Mouse (Mus musculus) embryonic facial prominence, embryonic 14.5 days (tissue): ENCODE measurements around the gene Bcl2l10. TPM values are rescaled to one million over a fixed set of nuclear protein-coding genes. Genes with fewer than 3 reads are reported as not detected.
A peak's percentile ranks its signal among the peaks of the same experiment; 100 is the strongest.

ENCODE experiments used
- ATAC-seq: fragments of 200-750 bp; cut with Nextera tagmentation; 2 replicates; pipeline ENCODE4 v1.8.0; 2017; ENCODE audit warnings: low read depth, moderate number of reproducible peaks, moderate TSS enrichment
- DNase-seq: peaks from one replicate; pipeline ENCODE4 v3.0.0-alpha.2; 2015; ENCODE audit warnings: low spot score
- H3K27ac ChIP-seq: fragments of 300-500 bp; sonication (generic); replicated peaks from 2 replicates; pipeline ENCODE4 v1.5.1; 2014; ENCODE audit warnings: low read depth, mild to moderate bottlenecking, low read length, moderate library complexity
- H3K27me3 ChIP-seq: fragments of 300-500 bp; sonication (generic); replicated peaks from 2 replicates; pipeline ENCODE4 v1.6.1; 2014; ENCODE audit warnings: low read length; ENCODE audit not compliant: control insufficient read depth, insufficient read depth
- H3K36me3 ChIP-seq: fragments of 300-500 bp; sonication (generic); 2 replicates; pipeline ENCODE4 v1.6.1; 2014; ENCODE audit warnings: low read length, mixed read lengths; ENCODE audit not compliant: control insufficient read depth, insufficient read depth
- H3K4me1 ChIP-seq: fragments of 300-500 bp; sonication (generic); 2 replicates; pipeline ENCODE4 v1.6.1; 2014; ENCODE audit warnings: antibody characterized with exemption, low read length; ENCODE audit not compliant: control insufficient read depth, insufficient read depth
- H3K4me2 ChIP-seq: fragments of 300-500 bp; sonication (generic); 2 replicates; pipeline ENCODE4 v1.6.1; 2014; ENCODE audit warnings: low read depth, mild to moderate bottlenecking, low read length, moderate library complexity, mixed read lengths
- H3K4me3 ChIP-seq: fragments of 300-500 bp; sonication (generic); 2 replicates; pipeline ENCODE4 v1.5.1; 2014; ENCODE audit warnings: low read depth, mild to moderate bottlenecking, low read length
- H3K9ac ChIP-seq: fragments of 300-500 bp; sonication (generic); 2 replicates; pipeline ENCODE4 v1.6.1; 2014; ENCODE audit warnings: low read depth, mild to moderate bottlenecking, low read length, moderate library complexity, mixed read lengths
- H3K9me3 ChIP-seq: fragments of 300-500 bp; sonication (generic); 2 replicates; pipeline ENCODE4 v1.6.1; 2016; ENCODE audit warnings: low read length; ENCODE audit not compliant: control insufficient read depth
- WGBS: fragments of 180-500 bp; shearing (Covaris S2); extraction: QIAGEN DNeasy Blood & Tissue Kit; methylation state at CpG from one replicate; pipeline ENCODE4 v1.1.7; 2014; 5-methylcytosine and 5-hydroxymethylcytosine counted together
- polyA plus RNA-seq: library from polyadenylated mRNA; unstranded; fragments of >200 nt; fragmentation: Nextera tagmentation; extraction: Ambion mirVana; gene quantifications from 2 replicates; pipeline ENCODE4 v1.2.1, GENCODE M21; 2014

Gene Bcl2l10
- polyA plus RNA-seq, 1 experiment from 2014 or later: not detected

DNA sequence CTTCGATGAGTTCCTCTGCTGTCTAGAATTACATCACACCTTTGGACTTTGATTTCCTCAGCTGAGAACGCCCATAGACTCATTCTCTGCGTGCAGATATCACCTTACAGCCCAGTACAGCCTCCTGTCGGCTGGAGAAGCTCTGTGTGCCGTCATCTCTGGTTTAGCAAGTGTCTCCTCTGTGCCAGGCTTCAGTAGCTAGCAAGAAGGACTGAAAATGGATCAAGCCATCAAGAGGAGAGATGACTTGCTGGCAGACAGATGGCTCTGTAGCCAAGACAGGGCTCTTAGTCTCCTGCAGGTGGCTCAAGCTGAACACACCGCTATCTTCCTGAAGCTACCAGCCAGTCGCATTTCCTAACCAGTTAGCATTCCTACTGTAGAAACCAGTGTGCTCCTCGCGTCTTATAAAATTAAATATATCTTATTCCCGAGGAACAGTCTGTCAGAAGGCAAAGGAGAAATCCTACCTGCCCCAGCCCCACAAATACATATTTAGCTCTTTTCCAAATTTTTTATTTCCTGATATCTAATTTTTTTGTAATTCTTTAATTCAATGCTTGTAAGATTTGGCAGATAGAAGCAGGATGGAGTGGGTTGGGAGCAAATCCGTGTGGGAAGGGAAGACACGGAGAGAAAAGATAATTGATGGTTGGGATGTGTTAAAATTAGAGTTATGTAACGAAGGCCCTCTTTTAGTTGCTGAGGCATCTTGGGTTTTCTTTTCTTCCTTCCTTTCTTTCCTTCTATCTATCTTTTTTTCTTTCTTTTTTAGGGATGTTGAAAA is 25.3 kb upstream of the Bcl2l10 start:
- Histone ChIP-seq H3K9ac (no peak overlapping the region), H3K36me3 (peaks cover 4% of the 10 kb centered on the region; the same call in 1 of the 2 replicates), H3K4me1 (no peaks in the 10 kb centered on the region), H3K27me3 (no peaks in the 10 kb centered on the region), H3K27ac (no peak overlapping the region), H3K4me2 (no peak overlapping the region), H3K9me3 (no peaks in the 10 kb centered on the region), H3K4me3 (no peak overlapping the region)
- WGBS: 72% methylated on average over 13 of the region's 13 CpGs
- DNase-seq (peak; percentile 8), ATAC-seq (no peak)

DNA sequence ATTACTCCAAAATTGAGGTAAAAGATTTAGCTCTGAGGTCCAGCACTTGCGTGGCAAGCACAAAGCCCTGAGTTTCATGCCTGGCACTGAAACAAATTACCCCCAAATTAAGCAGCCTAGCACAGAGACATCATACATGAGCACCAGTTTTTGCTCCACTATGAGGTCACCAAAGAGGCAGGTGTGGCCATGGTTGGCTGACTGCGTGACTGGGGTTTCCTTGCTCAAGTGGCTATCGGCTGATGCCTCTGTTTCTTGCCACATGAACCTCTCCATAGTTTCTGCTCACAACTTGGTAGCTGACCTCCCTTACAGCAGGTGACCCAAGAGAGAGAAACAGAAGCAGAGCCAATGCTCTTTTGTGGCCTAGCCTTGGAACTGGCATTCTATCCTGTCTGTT is 19.5 kb upstream of the Bcl2l10 start:
- no peaks in the 10 kb centered on the region for H3K27me3 ChIP-seq
- DNase-seq (no peak), ATAC-seq (no peak)
- H3K27ac ChIP-seq: no peak overlapping the region
- H3K4me2 ChIP-seq: no peak overlapping the region
- no peaks in the 10 kb centered on the region for H3K9me3 ChIP-seq
- no peaks in the 10 kb centered on the region for H3K4me1 ChIP-seq
- peaks cover 24% of the 10 kb centered on the region for H3K36me3 ChIP-seq
- H3K4me3 ChIP-seq: no peak overlapping the region
- H3K9ac ChIP-seq: no peak overlapping the region
- WGBS: 94% methylated on average over 3 of the region's 3 CpGs

DNA sequence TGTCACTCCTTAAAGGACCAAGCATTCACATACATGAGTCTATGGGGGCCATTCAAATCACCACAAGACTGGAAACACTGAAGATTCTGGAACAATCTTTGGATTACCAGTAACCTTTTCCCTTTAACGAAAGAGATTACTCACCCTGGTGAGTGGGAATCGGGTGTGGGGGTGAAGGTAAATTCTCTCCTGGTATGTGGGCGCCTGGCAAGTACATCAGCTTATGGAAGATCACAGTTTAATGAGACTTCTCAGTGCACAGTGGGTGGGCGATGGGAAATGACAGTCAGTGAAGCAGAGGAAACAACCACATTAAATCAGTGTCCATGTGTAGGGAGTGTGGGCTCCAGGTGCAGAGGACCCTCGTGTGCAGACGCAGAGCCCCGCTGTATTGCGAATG is 16.7 kb upstream of the Bcl2l10 start:
- Histone ChIP-seq H3K36me3 (peaks cover 34% of the 10 kb centered on the region), H3K27me3 (no peaks in the 10 kb centered on the region), H3K4me2 (no peak overlapping the region), H3K4me1 (no peaks in the 10 kb centered on the region), H3K4me3 (no peak overlapping the region), H3K9me3 (no peaks in the 10 kb centered on the region), H3K9ac (no peak overlapping the region), H3K27ac (no peak overlapping the region)
- ATAC-seq (no peak), DNase-seq (no peak)
- 88% methylated on average over 8 of the region's 8 CpGs for WGBS

DNA sequence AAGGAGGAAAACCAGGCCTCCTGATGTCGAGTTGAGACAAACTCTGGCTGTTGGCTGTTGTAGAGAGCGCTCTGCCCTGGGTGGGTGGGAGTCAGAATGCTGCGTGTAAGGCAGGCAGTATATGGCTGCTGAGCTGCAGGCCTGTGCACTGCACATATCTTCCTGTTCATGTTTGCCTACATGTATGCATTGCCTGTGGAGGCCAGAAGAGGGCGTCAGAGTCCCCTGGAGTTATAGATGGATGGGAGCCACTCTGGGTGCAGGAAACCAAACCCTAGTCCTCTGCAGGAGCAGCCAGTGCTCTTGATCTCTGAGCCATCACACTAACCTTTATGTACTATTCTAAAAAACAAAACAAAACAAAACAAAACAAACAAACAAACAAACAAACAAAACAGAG is 13.1 kb upstream of the Bcl2l10 start:
- DNase-seq (no peak), ATAC-seq (no peak)
- H3K9me3 ChIP-seq: no peaks in the 10 kb centered on the region
- WGBS: 83% methylated on average over 4 of the region's 4 CpGs
- H3K27ac ChIP-seq: no peak overlapping the region
- no peak overlapping the region for H3K9ac ChIP-seq
- H3K4me2 ChIP-seq: no peak overlapping the region
- no peaks in the 10 kb centered on the region for H3K27me3 ChIP-seq
- no peaks in the 10 kb centered on the region for H3K4me1 ChIP-seq
- H3K36me3 ChIP-seq: peaks cover 60% of the 10 kb centered on the region
- no peak overlapping the region for H3K4me3 ChIP-seq

DNA sequence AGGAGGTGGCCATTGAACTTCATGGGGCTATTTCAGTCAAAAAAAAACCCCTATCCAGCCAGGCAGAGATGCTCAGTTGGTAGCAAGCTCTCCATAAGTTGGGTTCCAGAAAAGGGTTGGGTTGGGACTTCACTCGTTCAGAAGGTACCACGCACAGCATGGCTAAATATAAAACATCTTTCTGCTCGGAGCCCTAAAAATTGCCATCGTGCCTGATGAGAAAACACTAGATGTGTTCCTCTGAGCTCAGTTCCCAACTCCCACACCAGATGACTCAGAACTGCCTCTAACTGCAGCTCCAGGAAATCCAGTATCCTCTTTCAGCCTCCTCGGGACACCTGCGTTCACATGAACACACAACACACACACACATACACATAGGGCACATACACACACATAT is 9.5 kb upstream of the Bcl2l10 start:
- Histone ChIP-seq H3K4me1 (no peaks in the 10 kb centered on the region), H3K27me3 (no peaks in the 10 kb centered on the region), H3K9me3 (no peaks in the 10 kb centered on the region), H3K4me2 (no peak overlapping the region), H3K9ac (no peak overlapping the region), H3K27ac (no peak overlapping the region), H3K4me3 (no peak overlapping the region), H3K36me3 (peaks cover 61% of the 10 kb centered on the region)
- 89% methylated on average over 6 of the region's 6 CpGs for WGBS
- no peak for DNase-seq
- no peak for ATAC-seq

DNA sequence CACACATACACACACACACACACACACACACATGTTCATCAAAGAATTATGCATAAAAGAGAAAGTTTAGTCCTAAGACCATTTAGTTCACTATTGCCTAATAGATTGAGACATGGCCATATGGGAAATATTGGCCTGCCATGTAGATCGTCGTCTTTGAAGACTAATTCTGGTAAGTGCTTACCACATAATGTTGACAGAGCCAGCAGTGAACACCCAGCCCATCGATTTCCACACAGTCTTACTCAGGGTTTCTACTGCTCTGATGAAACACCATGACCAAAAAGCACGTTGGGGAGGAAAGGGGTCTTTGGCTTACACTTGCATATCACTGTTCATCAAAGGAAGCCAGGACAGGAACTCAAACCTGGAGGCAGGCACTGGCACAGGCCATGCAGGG is 5.1 kb upstream of the Bcl2l10 start:
- H3K36me3 ChIP-seq: peaks cover 51% of the 10 kb centered on the region
- H3K27me3 ChIP-seq: no peaks in the 10 kb centered on the region
- H3K4me3 ChIP-seq: no peak overlapping the region
- no peak overlapping the region for H3K4me2 ChIP-seq
- H3K27ac ChIP-seq: no peak overlapping the region
- H3K9me3 ChIP-seq: no peaks in the 10 kb centered on the region
- H3K9ac ChIP-seq: no peak overlapping the region
- 72% methylated on average over 4 of the region's 4 CpGs for WGBS
- ATAC-seq (no peak), DNase-seq (no peak)
- no peaks in the 10 kb centered on the region for H3K4me1 ChIP-seq

DNA sequence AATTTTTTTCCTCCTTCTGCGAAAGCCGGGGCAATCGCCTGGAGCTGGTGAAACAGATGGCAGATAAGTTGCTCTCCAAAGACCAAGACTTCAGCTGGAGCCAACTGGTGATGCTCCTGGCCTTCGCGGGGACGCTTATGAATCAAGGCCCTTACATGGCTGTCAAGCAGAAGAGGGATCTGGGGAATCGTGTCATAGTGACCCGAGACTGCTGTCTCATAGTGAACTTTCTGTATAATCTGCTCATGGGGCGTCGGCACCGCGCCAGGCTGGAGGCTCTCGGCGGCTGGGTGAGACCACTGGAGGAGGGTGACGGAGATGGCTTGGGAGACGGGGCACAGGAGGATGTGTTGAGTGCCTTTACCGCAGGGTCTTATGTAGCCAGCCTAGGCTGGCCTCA is 508 bp downstream of the Bcl2l10 start:
- DNase-seq (no peak), ATAC-seq (no peak)
- WGBS: 91% methylated on average over 17 of the region's 17 CpGs
- Histone ChIP-seq H3K4me3 (no peak overlapping the region), H3K27me3 (no peaks in the 10 kb centered on the region), H3K9me3 (no peaks in the 10 kb centered on the region), H3K36me3 (peaks cover 23% of the 10 kb centered on the region; the same call in 1 of the 2 replicates), H3K9ac (no peak overlapping the region), H3K27ac (no peak overlapping the region), H3K4me1 (no peaks in the 10 kb centered on the region), H3K4me2 (no peak overlapping the region)

DNA sequence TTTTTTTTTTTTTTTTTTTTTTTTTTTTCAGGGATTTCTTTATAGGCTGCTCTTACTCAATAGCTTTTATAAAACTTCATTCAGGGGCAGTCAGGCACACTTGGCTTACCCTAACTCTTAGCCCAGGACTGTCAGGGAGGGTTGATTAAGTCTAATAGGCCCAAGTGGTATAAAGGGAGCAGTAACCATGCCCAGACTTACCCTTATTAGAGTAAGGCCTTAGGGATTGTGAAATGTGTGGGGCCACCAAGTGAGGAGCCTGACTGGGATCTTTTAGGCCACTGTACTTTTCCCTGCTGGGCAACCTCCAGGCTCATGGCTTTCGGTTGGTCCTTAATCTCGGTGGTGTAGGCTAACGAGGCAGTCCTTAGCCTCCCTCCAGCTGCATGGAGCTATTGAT is 1.1 kb downstream of the Bcl2l10 start:
- H3K27me3 ChIP-seq: no peaks in the 10 kb centered on the region
- no peak for ATAC-seq
- H3K9ac ChIP-seq: no peak overlapping the region
- no peaks in the 10 kb centered on the region for H3K4me1 ChIP-seq
- H3K27ac ChIP-seq: no peak overlapping the region
- H3K4me3 ChIP-seq: no peak overlapping the region
- peaks cover 17% of the 10 kb centered on the region; the same call in 1 of the 2 replicates for H3K36me3 ChIP-seq
- 71% methylated on average over 3 of the region's 3 CpGs for WGBS
- H3K9me3 ChIP-seq: no peaks in the 10 kb centered on the region
- DNase-seq: no peak
- no peak overlapping the region for H3K4me2 ChIP-seq

DNA sequence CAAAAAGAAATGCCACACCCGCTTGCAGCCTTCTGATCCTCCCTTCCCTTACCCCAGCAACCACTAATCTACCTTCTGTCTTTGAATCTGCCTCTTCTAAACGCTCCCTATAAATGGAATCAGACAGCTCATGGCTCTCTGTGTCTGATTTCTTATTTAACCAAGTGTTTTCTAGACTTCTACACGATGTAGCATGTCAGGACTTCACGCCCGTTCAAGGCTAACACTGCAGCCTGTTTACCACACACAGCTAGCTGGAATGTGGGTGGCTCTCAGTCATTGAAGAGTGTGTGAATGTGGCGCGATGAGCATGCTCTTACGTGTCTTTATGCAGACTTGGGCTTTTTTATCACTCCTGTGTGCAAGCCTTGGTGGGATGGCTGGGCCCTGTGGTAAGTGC is 5.5 kb downstream of the Bcl2l10 start:
- no peaks in the 10 kb centered on the region for H3K9me3 ChIP-seq
- no peak overlapping the region for H3K9ac ChIP-seq
- DNase-seq: peak; percentile 75
- no peaks in the 10 kb centered on the region for H3K27me3 ChIP-seq
- H3K36me3 ChIP-seq: peaks cover under 1% of the 10 kb centered on the region; the same call in 1 of the 2 replicates
- H3K4me2 ChIP-seq: no peak overlapping the region
- H3K4me1 ChIP-seq: no peaks in the 10 kb centered on the region
- WGBS: 65% methylated on average over 8 of the region's 8 CpGs
- H3K4me3 ChIP-seq: no peak overlapping the region
- peak overlapping the region; percentile 62; the same call in 1 of the 2 replicates for H3K27ac ChIP-seq
- ATAC-seq: peak; percentile 85
